Mouse (Mus musculus): ENCODE measurements around the gene Slc31a2. TPM values are rescaled to one million over a fixed set of nuclear protein-coding genes. Genes with fewer than 3 reads are reported as not detected.

The Slc31a2 gene
- 5.7 TPM for polyA plus RNA-seq (2017; shearing (Covaris generic))

DNA sequence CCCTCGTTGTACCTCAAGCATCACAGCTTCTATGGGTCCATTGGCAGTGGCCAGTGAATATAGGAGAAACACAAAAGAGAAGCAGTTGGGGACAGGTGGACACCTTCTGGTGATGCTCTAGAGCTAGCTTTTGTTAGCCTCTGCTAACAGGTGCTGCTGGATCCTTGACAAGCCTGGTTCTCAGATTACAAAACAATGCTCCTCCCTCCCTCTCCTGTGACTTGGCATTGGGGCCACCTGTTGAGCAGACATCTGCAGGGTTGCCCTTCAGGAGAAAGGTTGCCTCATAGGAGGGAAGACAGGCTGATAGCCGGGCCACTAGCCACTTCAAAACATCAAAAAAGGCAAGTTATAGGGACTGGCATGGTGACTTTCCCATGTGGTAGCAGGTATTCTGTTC, at the start of gene Slc31a2:
Slc31a2 (plus strand) TSS at position 287 of the 400 bp plus-strand sequence.

DNA sequence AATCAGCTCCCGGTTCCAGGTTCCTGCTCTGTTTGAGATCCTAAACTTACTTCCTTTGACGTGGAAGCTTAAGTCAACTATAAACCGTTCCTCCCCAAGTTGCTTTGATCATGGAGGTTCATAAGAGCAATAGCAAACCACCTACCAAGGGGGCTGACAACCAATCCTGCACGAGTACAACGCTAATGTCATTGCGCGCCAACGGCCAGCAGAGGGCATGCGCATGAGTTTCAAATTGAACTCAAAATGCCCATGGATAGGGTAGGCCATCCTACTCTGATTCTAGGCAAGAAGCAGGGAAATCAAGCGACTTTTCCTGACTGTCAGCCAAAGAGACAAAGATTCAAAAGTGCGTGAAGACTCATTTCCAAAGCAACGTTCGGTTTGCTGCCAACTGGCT, 31.6 kb upstream of the Slc31a2 start, which contains the start of gene Zfp37:
Zfp37 (minus strand) TSS at position 279 of the 400 bp plus-strand sequence.

Other genes with a start within 250 kb of the Slc31a2 start
- gene Mup20, start 208.4 kb upstream of the Slc31a2 start, polyA plus RNA-seq (2017; shearing (Covaris generic)): not detected
- 0.43 TPM for gene Mup3, start 175.2 kb upstream of the Slc31a2 start, polyA plus RNA-seq (2017; shearing (Covaris generic))
- not detected for gene Mup21, start 111.7 kb upstream of the Slc31a2 start, polyA plus RNA-seq (2017; shearing (Covaris generic))
- 0.15 TPM for gene Zfp37, start 31.5 kb upstream of the Slc31a2 start, polyA plus RNA-seq (2017; shearing (Covaris generic))
- gene Fkbp15, start 98.0 kb downstream of the Slc31a2 start, polyA plus RNA-seq (2017; shearing (Covaris generic)): 43.9 TPM
- 17.0 TPM for gene Slc31a1, start 98.2 kb downstream of the Slc31a2 start, polyA plus RNA-seq (2017; shearing (Covaris generic))
- gene Cdc26, start 146.1 kb downstream of the Slc31a2 start, polyA plus RNA-seq (2017; shearing (Covaris generic)): 43.4 TPM
- gene Prpf4, start 146.2 kb downstream of the Slc31a2 start, polyA plus RNA-seq (2017; shearing (Covaris generic)): 25.6 TPM
- gene Rnf183, start 172.7 kb downstream of the Slc31a2 start, polyA plus RNA-seq (2017; shearing (Covaris generic)): not detected
- gene Wdr31, start 208.3 kb downstream of the Slc31a2 start, polyA plus RNA-seq (2017; shearing (Covaris generic)): 0.83 TPM
- 22.3 TPM for gene Bspry, start 217.5 kb downstream of the Slc31a2 start, polyA plus RNA-seq (2017; shearing (Covaris generic))
- not detected for gene Hdhd3, start 240.9 kb downstream of the Slc31a2 start, polyA plus RNA-seq (2017; shearing (Covaris generic))